Comparison of ENCODE assay signal across 9 mouse cellular contexts in genomic region chr8:128025251-128025856, GRCm38 (mm10).
DNase-seq lines count a peak whose midpoint lies in the region; ATAC-seq and TF ChIP-seq lines count a peak whose summit lies in the region.
"Had no signal": no experiment of that assay in that cellular context is flagged by ENCODE, and none has a peak within 500 bp of the region (broad histone marks: within the 10 kb centered on the region; RNA-seq: fewer than 3 reads in every experiment).

No protein-coding gene starts in this region.

- WGBS in forebrain, embryonic 11.5 days, result 63% methylated on average over 7 of the region's 7 CpGs
- WGBS in heart, embryonic 16.5 days, result 34% methylated on average over 7 of the region's 7 CpGs
- 22% methylated on average over 7 of the region's 7 CpGs for WGBS in lung, adult 2 months
- 25% methylated on average over 7 of the region's 7 CpGs for WGBS in small intestine, adult 2 months

- no peaks in the 10 kb centered on the region for H3K9me3 ChIP-seq in forebrain, embryonic 11.5 days (ENCODE audit: control insufficient read depth, low read length)
- no peaks in the 10 kb centered on the region for H3K9me3 ChIP-seq in heart, embryonic 16.5 days (replicated peaks; ENCODE audit: control insufficient read depth, low read length)

- peak; percentile 37 for ATAC-seq in forebrain, embryonic 11.5 days (replicated peaks; ENCODE audit: low FRiP score)
- ATAC-seq in heart, embryonic 16.5 days (replicated peaks; ENCODE audit: extremely low read depth, insufficient read depth, low FRiP score), result peak; percentile 86
- ATAC-seq in activated CD4-positive, CD25-positive, alpha-beta regulatory T cell, adult 4 months, result no peak

- DNase-seq in MN1 (ENCODE audit: low spot score), result peak; percentile 87
- peak; percentile 86 for DNase-seq in brain, embryonic 14.5 days (ENCODE audit: low read depth)
- DNase-seq in forebrain, embryonic 11.5 days (ENCODE audit: low spot score), result peak; percentile 51
- DNase-seq in kidney, postnatal 10 days, result peak; percentile 83
- DNase-seq in lung, adult 2 months, result peak; percentile 38

- no peak overlapping the region for H3K9ac ChIP-seq in forebrain, embryonic 11.5 days (ENCODE audit: low read length)
- H3K9ac ChIP-seq in heart, embryonic 16.5 days (ENCODE audit: low read length), result no peak overlapping the region

- no peaks in the 10 kb centered on the region for H3K27me3 ChIP-seq in forebrain, embryonic 11.5 days (ENCODE audit: control insufficient read depth, insufficient read depth, low read length)
- H3K27me3 ChIP-seq in heart, embryonic 16.5 days (ENCODE audit: control insufficient read depth, insufficient read depth, low read length), result no peaks in the 10 kb centered on the region
- no peaks in the 10 kb centered on the region for H3K27me3 ChIP-seq in small intestine, adult 2 months (ENCODE audit: control insufficient read depth, insufficient read depth, low read length)
- H3K27me3 ChIP-seq: megakaryocyte, embryonic 14.5 days had no signal

- no peak overlapping the region for H3K4me3 ChIP-seq in forebrain, embryonic 11.5 days (ENCODE audit: low read depth, low read length)
- H3K4me3 ChIP-seq in heart, embryonic 16.5 days (ENCODE audit: low read length), result no peak overlapping the region
- no peak overlapping the region for H3K4me3 ChIP-seq in lung, adult 2 months (replicated peaks; ENCODE audit: extremely low read depth, low read depth, low read length)
- no peak overlapping the region for H3K4me3 ChIP-seq in small intestine, adult 2 months (ENCODE audit: low read depth, low read length)
- H3K4me3 ChIP-seq: megakaryocyte, embryonic 14.5 days had no signal

- H3K4me1 ChIP-seq in forebrain, embryonic 11.5 days (replicated peaks; ENCODE audit: control insufficient read depth, insufficient read depth, low read length), result peaks cover 2% of the 10 kb centered on the region; the same call in 1 of the 2 replicates
- peaks cover 25% of the 10 kb centered on the region for H3K4me1 ChIP-seq in heart, embryonic 16.5 days (ENCODE audit: control insufficient read depth, insufficient read depth, low read length)
- H3K4me1 ChIP-seq in lung, adult 2 months (ENCODE audit: control insufficient read depth, insufficient read depth, low read length), result peaks cover 8% of the 10 kb centered on the region; the same call in 1 of the 2 replicates
- H3K4me1 ChIP-seq in small intestine, adult 2 months (ENCODE audit: control insufficient read depth, insufficient read depth, insufficient read length, low read length), result peaks cover 5% of the 10 kb centered on the region; the same call in 1 of the 2 replicates
- H3K4me1 ChIP-seq: megakaryocyte, embryonic 14.5 days had no signal

- H3K36me3 ChIP-seq in forebrain, embryonic 11.5 days (ENCODE audit: control insufficient read depth, insufficient read depth, low read length), result no peaks in the 10 kb centered on the region
- no peaks in the 10 kb centered on the region for H3K36me3 ChIP-seq in heart, embryonic 16.5 days (ENCODE audit: control insufficient read depth, insufficient read depth)
- no peaks in the 10 kb centered on the region for H3K36me3 ChIP-seq in small intestine, adult 2 months (ENCODE audit: control insufficient read depth, insufficient read depth, low read length)

- TF ChIP-seq CTCF in brain, embryonic 14.5 days (IDR thresholded peaks at IDR 0.05; ENCODE audit: borderline replicate concordance, extremely low read depth, insufficient read depth, insufficient read length), result no peak
- TF ChIP-seq CTCF in lung, adult 2 months (IDR thresholded peaks at IDR 0.05; ENCODE audit: insufficient read depth, low read length), result no peak
- TF ChIP-seq CTCF in small intestine, adult 2 months (IDR thresholded peaks at IDR 0.05; ENCODE audit: extremely low read depth, insufficient read length, insufficient replicate concordance, low read depth, low read length), result no peak

- H3K4me2 ChIP-seq in forebrain, embryonic 11.5 days (ENCODE audit: low read depth, low read length, severe bottlenecking), result no peak overlapping the region
- H3K4me2 ChIP-seq in heart, embryonic 16.5 days (ENCODE audit: low read depth, low read length), result peak overlapping the region; percentile 11; the same call in 1 of the 2 replicates

- peak overlapping the region; percentile 31; the same call in 1 of the 2 replicates for H3K27ac ChIP-seq in forebrain, embryonic 11.5 days (ENCODE audit: low read depth, low read length)
- peak overlapping the region; percentile 89 for H3K27ac ChIP-seq in heart, embryonic 16.5 days (ENCODE audit: low read length)
- H3K27ac ChIP-seq in small intestine, adult 2 months (ENCODE audit: insufficient read depth, low read depth, low read length), result peak overlapping the region; percentile 51

- TF ChIP-seq POLR2A in brain, embryonic 14.5 days (IDR thresholded peaks at IDR 0.05; ENCODE audit: borderline replicate concordance, extremely low read depth, insufficient read depth, insufficient read length, poor library complexity, severe bottlenecking), result no peak
- no peak for TF ChIP-seq POLR2A in lung, adult 2 months (IDR thresholded peaks at IDR 0.05; ENCODE audit: borderline replicate concordance, extremely low read depth, low read depth, low read length)
- TF ChIP-seq POLR2A in small intestine, adult 2 months (IDR thresholded peaks at IDR 0.05; ENCODE audit: low read depth, low read length), result no peak

Comparison
In these comparisons a context has a peak if more than half of its experiments do, and no peak if none do; other contexts are left out.
1. H3K27ac ChIP-seq: peak in every context shown above with its lines; median percentile 89 in heart, embryonic 16.5 days; 51 in small intestine, adult 2 months; 31 in forebrain, embryonic 11.5 days.